Mouse (Mus musculus): ENCODE data around the gene 1110051M20Rik.

GRCm38 (mm10) chr2:91474358-91474757, 29.9 kb upstream of the 1110051M20Rik start:
- no peak for TF ChIP-seq CTCF (IDR thresholded peaks at IDR 0.05)
- TF ChIP-seq POLR2A (IDR thresholded peaks at IDR 0.05; ENCODE audit: insufficient read depth, low read depth, low read length): no peak

All from heart, adult 2 months (tissue).